In genomic region chr16:33195686-33196313, GRCm38 (mm10) we compare ENCODE assay signal across 9 mouse cellular contexts. TPM values are rescaled to one million over a fixed set of nuclear protein-coding genes. Genes with fewer than 3 reads are reported as not detected.
DNase-seq lines count a peak whose midpoint lies in the region; ATAC-seq and TF ChIP-seq lines count a peak whose summit lies in the region.
"Had no signal": no experiment of that assay in that cellular context is flagged by ENCODE, and none has a peak within 500 bp of the region (broad histone marks: within the 10 kb centered on the region; RNA-seq: fewer than 3 reads in every experiment).

No protein-coding gene starts in this region.

- no peaks in the 10 kb centered on the region for H3K27me3 ChIP-seq in cerebellum, adult 2 months (ENCODE audit: control insufficient read depth, insufficient read depth, low read length)
- no peaks in the 10 kb centered on the region for H3K27me3 ChIP-seq in limb, embryonic 12.5 days
- no peaks in the 10 kb centered on the region for H3K27me3 ChIP-seq in limb, embryonic 10.5 days (ENCODE audit: low read depth, poor library complexity, severe bottlenecking)
- H3K27me3 ChIP-seq: embryonic facial prominence, embryonic 12.5 days had no signal

- no peaks in the 10 kb centered on the region; the same call in 1 of the 2 replicates for H3K4me1 ChIP-seq in cerebellum, adult 2 months (ENCODE audit: control insufficient read depth, insufficient read depth, low read length)
- H3K4me1 ChIP-seq in limb, embryonic 12.5 days (replicated peaks) = no peaks in the 10 kb centered on the region
- no peaks in the 10 kb centered on the region for H3K4me1 ChIP-seq in limb, embryonic 10.5 days
- H3K4me1 ChIP-seq: embryonic facial prominence, embryonic 12.5 days had no signal

- no peaks in the 10 kb centered on the region for H3K9me3 ChIP-seq in limb, embryonic 12.5 days
- no peaks in the 10 kb centered on the region for H3K9me3 ChIP-seq in limb, embryonic 10.5 days (replicated peaks)
- H3K9me3 ChIP-seq: embryonic facial prominence, embryonic 12.5 days had no signal

- ATAC-seq in limb, embryonic 12.5 days (ENCODE audit: insufficient number of reproducible peaks, insufficient read depth, low FRiP score, low TSS enrichment, low read depth) = 0 out of 2 replicates have a peak, but pooled peaks have one; percentile 26

- no peak overlapping the region for H3K27ac ChIP-seq in cerebellum, adult 2 months (ENCODE audit: insufficient read depth, low read length)
- no peak overlapping the region for H3K27ac ChIP-seq in limb, embryonic 12.5 days
- H3K27ac ChIP-seq in limb, embryonic 10.5 days = no peak overlapping the region
- H3K27ac ChIP-seq: embryonic facial prominence, embryonic 12.5 days had no signal

- no peak overlapping the region for H3K4me3 ChIP-seq in cerebellum, adult 2 months (replicated peaks; ENCODE audit: insufficient read depth, low read depth, low read length)
- H3K4me3 ChIP-seq in limb, embryonic 12.5 days (replicated peaks) = no peak overlapping the region
- H3K4me3 ChIP-seq in limb, embryonic 10.5 days = no peak overlapping the region
- H3K4me3 ChIP-seq: embryonic facial prominence, embryonic 12.5 days had no signal

- no peak overlapping the region for H3K9ac ChIP-seq in limb, embryonic 12.5 days (replicated peaks)
- H3K9ac ChIP-seq: embryonic facial prominence, embryonic 12.5 days had no signal

- no peak; the same call in 1 of the 2 replicates for TF ChIP-seq CTCF in cerebellum, adult 2 months (IDR thresholded peaks at IDR 0.05; ENCODE audit: borderline replicate concordance, insufficient read depth, low read depth, low read length)

- peak; percentile 57 to 58 for DNase-seq in cerebellum, postnatal 14 days
- DNase-seq in cerebellum, adult 2 months = no peak
- no peak for DNase-seq in limb, embryonic 10.5 days (ENCODE audit: low spot score)
- peak; percentile 15 for DNase-seq in c-Kit-positive CD71-positive TER-119-positive erythroid progenitor cells, embryonic 14.5 days (ENCODE audit: low spot score)
- peak; percentile 56 for DNase-seq in naive thymus-derived CD4-positive, alpha-beta T cell, adult 2 months (ENCODE audit: low read depth)
- DNase-seq in right cerebral cortex, postnatal 25 days = no peak
- no peak for DNase-seq in gastrocnemius, adult 8-10 months (ENCODE audit: low spot score in 2 of 2)

- TF ChIP-seq POLR2A in cerebellum, adult 2 months (IDR thresholded peaks at IDR 0.05; ENCODE audit: borderline replicate concordance, insufficient read depth, low read length) = no peak

- peaks cover 32% of the 10 kb centered on the region for H3K36me3 ChIP-seq in limb, embryonic 12.5 days
- peaks cover 38% of the 10 kb centered on the region for H3K36me3 ChIP-seq in limb, embryonic 10.5 days

- H3K4me2 ChIP-seq in limb, embryonic 12.5 days = no peak overlapping the region
- H3K4me2 ChIP-seq: embryonic facial prominence, embryonic 12.5 days had no signal

- 36% methylated on average over 4 of the region's 5 CpGs for WGBS in cerebellum, adult 2 months
- WGBS in limb, embryonic 12.5 days = 53% methylated on average over 4 of the region's 5 CpGs
- WGBS in limb, embryonic 10.5 days = 71% methylated on average over 4 of the region's 5 CpGs

RNA-seq across cellular contexts. Expression of gene Osbpl11, which starts 10.9 kb away (rescaled TPM):
- polyA plus RNA-seq in cerebellum, adult 2 months (2012; rRNA removed) = 12.5 and 12.8 TPM in 2 replicates
- polyA plus RNA-seq in limb, embryonic 12.5 days (2016; fragmentation: Nextera tagmentation; extraction: Ambion mirVana) = 27.6 and 28.4 TPM in 2 replicates
- polyA plus RNA-seq in limb, embryonic 10.5 days (2016; fragmentation: Nextera tagmentation; extraction: Ambion mirVana) = 22.0 and 24.8 TPM in 2 replicates
- 10 to 100 TPM; 12.2 to 15.4 (median 15.0) TPM for total RNA-seq in gastrocnemius, adult 8-10 months (2022)

RNA-seq across cellular contexts. Expression of gene Snx4, which starts 55.4 kb away (rescaled TPM):
- 21.9 and 24.8 TPM in 2 replicates for polyA plus RNA-seq in cerebellum, adult 2 months (2012; rRNA removed)
- polyA plus RNA-seq in limb, embryonic 12.5 days (2016; fragmentation: Nextera tagmentation; extraction: Ambion mirVana) = 71.4 and 80.7 TPM in 2 replicates
- 62.0 and 67.5 TPM in 2 replicates for polyA plus RNA-seq in limb, embryonic 10.5 days (2016; fragmentation: Nextera tagmentation; extraction: Ambion mirVana)
- total RNA-seq in gastrocnemius, adult 8-10 months (2022) = 10 to 100 TPM; 10.5 to 12.2 (median 11.3) TPM

Comparison
In these comparisons a context has a peak if more than half of its experiments do, and no peak if none do; other contexts are left out.
1. DNase-seq: peak in cerebellum, postnatal 14 days (2 of 2), c-Kit-positive CD71-positive TER-119-positive erythroid progenitor cells, embryonic 14.5 days (single experiment) and naive thymus-derived CD4-positive, alpha-beta T cell, adult 2 months (single experiment); none in cerebellum, adult 2 months (0 of 2), limb, embryonic 10.5 days (single experiment), right cerebral cortex, postnatal 25 days (single experiment) and gastrocnemius, adult 8-10 months (0 of 2).